Mouse (Mus musculus): Measurements from ENCODE around the gene Mlh1.

Gene Mlh1

GRCm38 (mm10) chr9:111286468-111286867 is 14.9 kb upstream of the Mlh1 start:
- ATAC-seq (ENCODE audit: low TSS enrichment) = no peak

GRCm38 (mm10) chr9:111285676-111286075 is 14.1 kb upstream of the Mlh1 start:
- no peak for ATAC-seq (ENCODE audit: low TSS enrichment)

GRCm38 (mm10) chr9:111285061-111285460 is 13.5 kb upstream of the Mlh1 start:
- ATAC-seq (ENCODE audit: low TSS enrichment) = no peak

- no peak for ATAC-seq (ENCODE audit: low TSS enrichment)
Observed at GRCm38 (mm10) chr9:111275156-111275555, 3.6 kb upstream of the Mlh1 start.

- no peak for ATAC-seq (ENCODE audit: low TSS enrichment)
Observed at GRCm38 (mm10) chr9:111273958-111274357, 2.4 kb upstream of the Mlh1 start.

GRCm38 (mm10) chr9:111272996-111273785 is 1.6 kb upstream of the Mlh1 start:
- ATAC-seq (ENCODE audit: low TSS enrichment) = no peak

- ATAC-seq (ENCODE audit: low TSS enrichment) = no peak
Observed at GRCm38 (mm10) chr9:111272356-111272755, 765 bp upstream of the Mlh1 start.

- ATAC-seq (ENCODE audit: low TSS enrichment) = peak; percentile 29
Observed at GRCm38 (mm10) chr9:111271056-111271433, 546 bp downstream of the Mlh1 start.

- ATAC-seq (ENCODE audit: low TSS enrichment) = no peak
Observed at GRCm38 (mm10) chr9:111270606-111271005, 985 bp downstream of the Mlh1 start.

- no peak for ATAC-seq (ENCODE audit: low TSS enrichment)
Observed at GRCm38 (mm10) chr9:111267998-111268397, 3.6 kb downstream of the Mlh1 start.

- no peak for ATAC-seq (ENCODE audit: low TSS enrichment)
Observed at GRCm38 (mm10) chr9:111261356-111261755, 10.2 kb downstream of the Mlh1 start.

- peak; percentile 64 for ATAC-seq (ENCODE audit: low TSS enrichment)
Observed at GRCm38 (mm10) chr9:111260360-111260985, 11.1 kb downstream of the Mlh1 start.

GRCm38 (mm10) chr9:111252161-111252869 is 19.3 kb downstream of the Mlh1 start:
- peak; percentile 64; the same call in 1 of the 2 replicates for ATAC-seq (ENCODE audit: low TSS enrichment)

GRCm38 (mm10) chr9:111247682-111248246 is 23.8 kb downstream of the Mlh1 start:
- ATAC-seq (ENCODE audit: low TSS enrichment) = no peak

- ATAC-seq (ENCODE audit: low TSS enrichment) = peak; percentile 62; the same call in 1 of the 2 replicates
Observed at GRCm38 (mm10) chr9:111245546-111245945, 26.0 kb downstream of the Mlh1 start.

- ATAC-seq (ENCODE audit: low TSS enrichment) = no peak
Observed at GRCm38 (mm10) chr9:111243384-111243783, 28.2 kb downstream of the Mlh1 start.

- no peak for ATAC-seq (ENCODE audit: low TSS enrichment)
Observed at GRCm38 (mm10) chr9:111239821-111240220, 31.8 kb downstream of the Mlh1 start.

GRCm38 (mm10) chr9:111237726-111238125 is 33.9 kb downstream of the Mlh1 start:
- ATAC-seq (ENCODE audit: low TSS enrichment) = no peak

GRCm38 (mm10) chr9:111234701-111235100 is 36.9 kb downstream of the Mlh1 start:
- no peak for ATAC-seq (ENCODE audit: low TSS enrichment)

GRCm38 (mm10) chr9:111228446-111228845 is 43.1 kb downstream of the Mlh1 start:
- peak; percentile 73; the same call in 1 of the 2 replicates for ATAC-seq (ENCODE audit: low TSS enrichment)

GRCm38 (mm10) chr9:111223406-111223805 is 48.2 kb downstream of the Mlh1 start:
- ATAC-seq (ENCODE audit: low TSS enrichment) = no peak

GRCm38 (mm10) chr9:111221580-111221979 is 50.0 kb downstream of the Mlh1 start:
- peak; percentile 73; the same call in 1 of the 2 replicates for ATAC-seq (ENCODE audit: low TSS enrichment)
